Mouse (Mus musculus) B cell, adult 2 months (primary cell): ENCODE results near the gene Atp5j2.
A peak's percentile ranks its signal among the peaks of the same experiment; 100 is the strongest.

Experiments
- DNase-seq, 2 experiments: peaks; one replicate each; pipeline ENCODE4 v3.0.0; 2022

The Atp5j2 gene

DNA sequence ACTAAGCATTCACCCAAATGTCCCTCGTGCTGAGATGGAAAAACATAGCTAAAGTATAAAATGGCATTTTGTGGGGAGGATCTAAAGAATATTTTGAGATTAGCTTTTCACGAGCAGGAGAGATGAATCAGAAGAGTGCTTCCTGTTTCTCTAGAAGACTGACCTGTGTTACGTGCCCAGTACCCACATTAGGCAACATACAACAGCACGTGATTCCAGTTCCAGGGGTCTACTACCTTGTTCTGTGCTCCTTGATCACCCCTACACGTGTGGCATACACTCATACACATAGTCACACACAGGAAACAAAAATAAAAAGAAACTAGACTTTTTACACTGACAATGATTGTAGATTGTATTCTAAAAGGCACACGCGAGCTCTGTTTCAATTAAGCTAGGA, 8.5 kb upstream of the Atp5j2 start:
- DNase-seq, result no peak

DNA sequence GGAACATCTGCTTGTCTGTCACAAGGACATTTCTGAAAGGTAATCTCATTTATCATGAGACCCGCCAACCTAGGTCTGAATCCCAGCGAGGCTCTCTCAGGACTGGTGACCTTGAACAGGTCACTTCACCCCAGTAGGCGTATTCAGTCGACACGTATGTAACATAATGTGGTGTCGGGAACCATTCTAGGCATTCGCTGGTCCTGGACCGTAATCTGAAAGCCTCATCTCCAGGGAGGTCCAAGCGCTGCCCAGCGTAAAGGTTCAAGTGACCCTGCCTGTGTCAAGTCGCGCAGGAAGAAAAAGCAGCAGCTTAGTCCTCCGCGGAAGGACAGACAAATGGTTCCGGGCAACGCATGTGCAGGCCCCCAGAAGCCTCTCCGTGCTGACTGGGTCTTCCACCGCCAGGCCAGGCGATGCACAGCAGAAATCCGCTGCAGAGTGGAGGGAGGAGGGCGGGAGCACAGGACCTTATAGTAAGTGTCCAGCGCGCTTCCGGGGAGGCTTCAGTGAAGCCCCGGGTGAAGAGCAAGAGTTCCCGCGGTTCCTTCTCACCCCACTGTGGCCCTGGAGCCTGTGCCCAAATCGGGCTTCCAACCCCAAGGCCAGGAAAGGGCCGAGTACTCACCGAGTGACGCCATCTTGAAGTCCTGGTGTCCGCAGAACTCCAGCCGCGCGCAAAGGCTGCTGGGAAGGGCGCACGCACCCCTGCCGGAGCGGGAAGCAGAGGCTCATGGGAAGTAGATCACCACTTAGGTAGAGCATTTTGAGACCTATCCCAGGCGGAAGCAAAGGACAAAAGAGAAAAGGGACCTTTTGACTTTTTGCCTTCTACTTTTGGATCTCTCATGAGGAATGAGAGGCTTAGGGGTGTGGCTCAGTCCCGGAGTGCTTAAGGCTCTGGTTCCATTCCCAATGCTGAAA, 725 bp downstream of the Atp5j2 start:
- DNase-seq, result peak; percentile 90

DNA sequence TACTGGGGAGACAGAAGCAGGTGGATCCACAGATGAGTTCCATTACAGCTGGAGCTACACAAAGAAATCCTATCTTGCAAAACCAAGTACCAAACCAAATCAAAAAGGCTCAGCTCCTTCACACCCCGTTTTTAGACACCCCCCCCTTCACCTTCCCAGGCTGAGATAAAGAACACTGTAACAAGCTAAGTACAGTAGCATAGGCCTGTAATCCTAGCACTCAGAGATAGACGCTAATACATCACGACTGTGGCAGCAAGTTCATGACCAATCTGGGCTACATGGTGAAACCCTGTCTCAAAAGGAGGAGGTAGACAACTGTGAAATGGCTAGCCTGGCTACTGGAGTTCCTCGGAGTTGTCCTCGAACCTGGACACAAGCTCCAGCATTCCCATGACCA, 1.5 kb downstream of the Atp5j2 start:
- DNase-seq, result no peak

DNA sequence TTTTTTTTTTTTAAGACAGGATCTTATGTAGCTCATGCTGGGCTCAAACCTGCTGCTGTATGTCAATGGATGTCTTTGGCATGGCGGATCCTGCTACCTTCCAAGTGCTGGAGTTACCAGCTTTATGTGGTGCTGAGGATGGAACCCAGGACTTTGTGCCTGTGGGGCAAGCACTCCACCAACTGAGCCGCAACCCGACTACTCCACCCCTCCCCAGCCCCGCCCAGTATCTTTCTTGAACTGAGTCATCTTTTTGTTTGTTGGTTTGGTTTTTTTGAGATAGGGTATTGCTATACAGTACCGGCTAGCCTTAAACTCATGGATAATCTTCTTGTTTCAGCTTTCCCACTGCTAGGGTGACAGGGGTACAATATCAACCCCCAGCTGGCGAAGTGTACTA, 2.4 kb downstream of the Atp5j2 start:
- no peak for DNase-seq

DNA sequence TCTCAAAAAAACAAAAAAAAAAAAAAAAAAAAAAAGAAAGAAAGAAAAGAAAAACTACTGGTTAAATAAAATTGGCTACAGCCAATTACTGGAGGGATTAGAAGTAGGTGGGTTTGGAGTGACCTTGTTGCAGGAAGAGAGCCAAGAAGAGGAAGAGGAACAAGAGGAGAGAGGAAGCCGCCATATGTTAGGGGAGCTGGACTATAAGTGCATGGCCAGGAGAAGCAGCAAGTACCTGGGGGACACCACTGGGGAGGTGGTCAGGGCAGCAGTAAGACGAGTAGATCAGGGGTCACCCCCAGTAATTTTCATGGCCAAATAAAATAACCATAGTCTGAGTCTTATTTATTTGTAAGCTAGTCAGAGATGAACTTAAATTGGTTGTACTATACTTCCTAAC, 6.6 kb downstream of the Atp5j2 start:
- no peak for DNase-seq

DNA sequence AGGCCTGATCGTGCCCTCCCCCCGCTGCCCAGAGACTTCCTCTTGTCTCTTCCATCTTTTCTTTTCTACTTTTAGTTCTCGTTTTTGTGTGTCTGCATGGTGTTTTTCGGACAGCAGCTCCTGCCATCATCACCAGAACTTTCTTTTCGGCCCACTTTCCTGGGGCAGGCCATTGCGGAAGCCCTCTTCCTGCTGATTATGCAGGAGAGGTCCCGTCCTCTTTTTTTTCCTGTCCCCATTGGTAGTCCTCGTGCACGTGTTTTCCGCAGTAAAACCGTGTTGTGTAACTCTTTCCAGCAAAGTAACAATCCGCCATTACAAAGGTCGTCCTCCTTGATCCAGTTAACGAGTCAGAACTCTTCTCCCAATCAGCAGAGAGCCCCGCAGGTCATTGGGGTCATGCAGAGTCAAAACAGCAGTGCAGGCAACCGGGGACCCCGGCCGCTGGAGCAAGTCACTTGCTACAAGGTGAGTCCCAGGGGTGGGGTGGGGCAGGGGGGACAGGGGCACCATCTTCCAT, 13.3 kb downstream of the Atp5j2 start:
- no peak for DNase-seq

DNA sequence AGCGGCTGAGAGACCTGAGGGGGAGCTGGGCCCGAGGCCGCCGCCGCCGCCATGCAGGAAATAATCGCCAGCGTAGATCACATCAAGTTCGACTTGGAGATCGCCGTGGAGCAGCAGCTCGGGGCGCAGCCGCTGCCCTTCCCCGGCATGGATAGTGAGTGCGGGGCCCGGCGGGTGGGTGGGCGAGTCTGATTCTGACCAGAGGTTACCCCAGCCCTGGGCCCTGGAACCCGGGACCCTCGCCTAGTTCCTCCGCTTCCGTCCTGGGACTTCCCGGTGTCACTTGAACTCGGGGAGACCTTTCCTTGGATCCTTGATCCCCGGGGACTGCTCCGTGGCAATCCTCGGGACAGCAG, 24.6 kb downstream of the Atp5j2 start:
- no peak for DNase-seq

DNA sequence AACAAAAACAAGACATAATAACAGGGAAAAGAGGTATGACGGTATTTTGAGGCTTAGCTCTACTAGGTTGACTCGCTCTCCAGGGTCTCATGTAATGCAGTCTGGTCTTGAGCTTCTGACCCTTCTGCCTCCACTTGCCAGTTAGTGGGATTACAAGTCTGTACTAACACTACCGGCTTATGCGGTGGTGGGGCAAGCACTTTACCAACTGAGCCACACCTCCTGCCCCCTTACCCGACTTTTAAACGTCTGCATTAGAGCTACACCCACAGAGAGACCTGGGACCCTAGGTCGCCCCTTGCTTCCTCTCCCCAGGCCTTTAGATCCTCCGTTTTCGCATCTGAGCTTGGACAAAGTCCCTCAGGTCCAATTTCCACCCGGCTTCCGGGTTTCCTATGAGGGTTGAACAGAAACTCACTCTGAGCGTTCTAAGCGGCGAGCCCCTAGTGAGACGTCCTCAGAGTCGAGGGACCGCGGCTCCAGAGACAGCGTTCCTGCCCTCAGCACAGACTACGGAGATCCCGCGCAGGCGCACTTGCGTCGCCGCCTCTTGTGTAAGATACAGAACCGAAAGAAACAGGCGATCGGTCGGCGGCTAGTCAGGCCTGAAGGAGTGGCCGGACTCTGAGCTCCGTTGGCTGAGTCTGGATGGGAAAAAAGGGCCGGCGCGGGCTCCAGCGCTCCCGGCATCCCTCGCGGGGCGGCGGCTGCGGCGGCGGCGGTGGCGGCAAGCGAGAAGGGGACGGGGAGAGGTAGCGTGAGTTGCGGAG, 25.1 kb downstream of the Atp5j2 start, which contains the start of the genes Ptcd1 and Cpsf4:
Gene Ptcd1, minus strand, starts transcription at position 573 of the 770 bp plus-strand sequence.
Gene Cpsf4, plus strand, starts transcription at position 678 of the 770 bp plus-strand sequence.
- DNase-seq, result peak; percentile 95 to 97

DNA sequence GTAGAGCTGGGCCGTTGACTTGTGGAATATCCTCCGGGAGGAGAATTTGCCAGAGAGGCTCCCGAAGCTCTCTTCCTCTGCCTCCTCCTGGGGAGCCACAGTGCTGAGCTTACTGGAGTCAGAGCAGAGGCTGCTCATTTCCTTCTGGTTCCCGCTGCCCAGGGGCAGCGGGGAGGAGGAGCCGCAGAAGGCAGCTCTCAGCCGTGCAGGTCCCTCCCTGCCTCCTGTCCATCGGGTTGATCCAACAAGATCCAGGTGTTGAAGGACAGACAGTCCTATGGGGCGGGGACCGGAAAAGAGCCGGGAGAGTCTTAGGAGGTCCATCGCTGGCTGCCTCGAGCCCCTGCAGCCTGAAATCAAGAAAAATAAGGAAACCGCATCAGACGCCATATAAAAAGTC, 26.7 kb downstream of the Atp5j2 start:
- DNase-seq, result no peak

DNA sequence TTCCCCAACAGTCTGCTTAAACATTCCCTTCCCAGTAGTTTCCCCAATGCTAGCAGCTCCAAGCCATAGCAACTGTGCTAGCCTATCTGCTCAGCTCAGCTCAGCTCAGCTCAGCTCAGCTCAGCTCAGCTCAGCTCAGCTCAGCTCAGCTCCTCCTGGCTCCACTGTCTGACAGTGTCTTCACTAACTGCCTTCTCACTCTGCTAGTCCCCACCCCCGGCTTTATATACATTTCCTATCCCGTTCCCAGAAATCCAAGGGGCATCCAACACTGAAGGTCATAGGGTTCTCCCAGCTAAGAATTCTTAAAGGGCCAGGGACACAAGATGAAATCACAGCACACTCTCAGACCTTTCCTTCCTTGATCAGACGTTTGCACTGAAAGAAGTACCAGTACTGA, 27.2 kb downstream of the Atp5j2 start:
- DNase-seq, result no peak

DNA sequence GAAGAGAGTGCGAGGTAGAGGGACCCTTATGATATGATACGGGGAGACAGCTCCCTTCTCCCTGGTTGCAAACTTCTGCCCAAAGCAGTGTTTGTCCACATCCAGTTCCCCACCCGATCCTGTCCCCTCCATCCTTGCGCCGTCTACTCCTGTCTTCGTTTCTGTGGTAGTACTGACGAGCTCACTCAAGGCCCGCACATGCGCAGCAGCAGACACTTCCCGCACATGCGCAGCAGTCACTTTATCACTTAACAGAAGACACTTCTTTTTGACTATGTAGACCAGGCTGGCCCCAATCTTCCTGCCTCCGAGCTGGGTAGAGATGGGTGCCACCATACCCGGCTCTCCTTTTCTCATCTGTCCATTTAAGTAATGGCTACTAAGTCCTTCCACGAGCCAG, 30.5 kb downstream of the Atp5j2 start:
- no peak for DNase-seq

DNA sequence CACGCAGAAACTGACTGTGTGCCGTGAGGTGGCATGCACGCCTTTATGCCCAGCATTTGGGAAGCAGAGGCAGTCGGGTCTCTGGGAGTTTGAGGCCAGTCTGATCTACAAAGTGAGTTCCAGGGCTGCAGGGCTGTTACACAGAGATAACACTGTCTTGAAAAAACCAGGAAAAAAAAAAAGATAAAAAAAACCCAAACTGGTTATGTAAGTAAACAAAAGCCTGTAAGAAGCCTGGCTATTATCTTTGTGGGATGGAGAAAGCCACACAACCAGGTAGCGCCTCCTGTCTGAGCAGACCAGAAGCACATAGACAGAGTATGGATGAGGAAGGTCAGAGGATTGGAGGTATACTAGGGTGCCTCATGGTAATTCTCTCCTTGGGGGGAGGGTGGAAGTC, 39.2 kb downstream of the Atp5j2 start:
- no peak for DNase-seq

DNA sequence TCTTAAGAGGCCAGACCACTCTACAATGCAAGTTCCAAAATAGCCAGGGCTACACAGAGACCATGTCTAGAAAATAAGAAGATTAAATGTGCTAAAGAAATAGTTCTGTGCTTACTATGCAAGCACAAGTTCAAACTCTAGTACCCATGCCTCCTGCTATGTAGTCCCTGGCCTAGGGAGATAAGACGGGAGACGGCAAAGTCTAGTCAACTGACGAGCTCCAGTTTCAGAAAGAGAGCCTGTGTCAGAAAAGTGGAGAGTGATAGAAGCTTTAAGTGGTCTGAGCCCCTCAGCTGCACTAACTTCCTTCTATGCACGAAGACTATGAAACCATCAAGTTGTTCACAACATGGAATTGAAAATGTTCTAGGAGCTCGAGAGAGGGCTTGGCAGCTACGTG, 42.6 kb downstream of the Atp5j2 start:
- DNase-seq, result no peak

DNA sequence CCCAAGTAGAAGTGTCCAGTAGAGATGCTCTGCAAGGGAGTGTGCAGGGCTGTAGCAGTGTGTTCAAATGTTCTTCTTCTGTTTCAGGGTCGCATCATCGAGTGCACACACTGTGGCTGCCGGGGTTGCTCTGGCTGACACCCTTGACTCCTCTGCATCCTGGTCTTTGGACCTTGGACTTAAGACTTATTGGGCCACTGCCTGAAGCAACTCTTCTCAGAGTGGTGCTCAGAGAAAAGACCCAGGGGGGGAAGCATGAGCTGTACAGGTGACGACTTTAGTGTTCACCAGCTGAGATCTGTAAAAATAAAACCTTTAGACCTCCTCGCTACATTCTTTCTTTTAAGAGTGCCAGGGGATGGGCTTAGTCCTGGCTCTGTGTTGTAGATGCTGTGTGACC, 44.1 kb downstream of the Atp5j2 start:
- no peak for DNase-seq

DNA sequence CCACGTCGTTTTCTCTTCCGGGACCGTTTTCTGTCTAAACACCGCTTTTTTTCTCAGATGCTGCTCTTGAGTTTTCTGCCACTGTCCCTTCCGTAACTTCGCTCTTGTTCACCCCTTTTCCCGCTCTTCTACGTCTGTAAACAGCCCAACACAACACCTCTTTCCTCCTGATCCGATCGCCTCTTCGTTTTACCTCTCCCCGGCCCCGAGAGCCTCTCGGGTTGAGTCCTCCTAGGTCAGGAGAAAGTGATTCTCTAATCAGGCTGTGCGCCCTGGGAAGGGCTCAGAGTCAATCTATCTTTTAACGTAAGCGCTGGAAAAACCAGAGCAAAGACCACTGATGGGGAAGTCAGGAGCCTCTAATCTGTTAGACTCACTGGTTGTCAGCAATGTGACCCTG, 51.3 kb downstream of the Atp5j2 start:
- DNase-seq, result peak; percentile 25 to 29

DNA sequence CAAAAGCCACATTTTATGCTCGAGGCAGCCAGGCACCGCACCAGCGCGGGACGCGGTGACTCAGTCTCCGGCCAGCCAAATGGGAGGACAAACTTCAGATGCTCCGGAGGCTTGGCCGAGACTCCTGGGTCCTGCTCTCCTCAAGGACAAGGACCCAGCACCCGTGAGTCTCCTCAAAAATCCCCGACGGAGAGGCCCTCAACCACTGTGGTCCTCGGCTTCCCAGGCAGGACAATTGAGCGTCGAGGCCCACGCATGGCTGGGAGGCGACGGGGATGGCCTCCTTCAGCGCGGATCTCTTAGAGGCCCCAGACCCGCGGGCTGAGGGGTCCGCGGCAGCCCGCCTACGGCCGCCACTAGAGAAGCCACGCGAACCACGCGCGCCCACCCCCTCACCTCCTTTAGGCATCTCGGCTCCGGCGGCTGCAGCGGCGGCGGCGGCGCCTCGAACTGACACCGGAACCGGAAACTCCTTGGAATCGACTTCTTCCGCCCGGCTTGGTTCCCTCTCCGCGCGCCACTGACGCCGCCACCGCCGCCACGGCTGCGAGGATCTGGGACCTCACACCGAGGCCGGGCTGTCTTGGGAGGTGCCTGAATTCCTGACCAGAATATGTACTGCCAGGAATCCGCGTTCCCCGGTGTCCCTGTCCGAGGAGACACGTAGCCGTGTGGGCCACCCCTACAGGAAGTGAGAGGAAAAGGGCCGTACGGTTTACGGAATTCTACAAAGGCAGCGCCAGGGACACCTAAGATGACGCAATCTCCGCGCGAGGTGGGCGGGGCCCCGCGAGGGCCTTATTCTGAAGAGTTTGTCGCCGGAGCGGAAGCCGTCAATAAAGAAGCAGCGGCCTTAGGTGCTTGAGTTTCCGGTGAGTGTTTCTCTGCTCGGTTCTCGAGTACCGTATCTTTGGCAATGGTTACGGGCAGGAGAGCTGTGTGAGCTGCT, 52.0 kb downstream of the Atp5j2 start, which contains the start of the genes Pdap1 and Bud31:
Gene Pdap1, minus strand, starts transcription at position 668 of the 949 bp plus-strand sequence.
Gene Bud31, plus strand, starts transcription at position 792 of the 949 bp plus-strand sequence.
- DNase-seq, result peak; percentile 96

DNA sequence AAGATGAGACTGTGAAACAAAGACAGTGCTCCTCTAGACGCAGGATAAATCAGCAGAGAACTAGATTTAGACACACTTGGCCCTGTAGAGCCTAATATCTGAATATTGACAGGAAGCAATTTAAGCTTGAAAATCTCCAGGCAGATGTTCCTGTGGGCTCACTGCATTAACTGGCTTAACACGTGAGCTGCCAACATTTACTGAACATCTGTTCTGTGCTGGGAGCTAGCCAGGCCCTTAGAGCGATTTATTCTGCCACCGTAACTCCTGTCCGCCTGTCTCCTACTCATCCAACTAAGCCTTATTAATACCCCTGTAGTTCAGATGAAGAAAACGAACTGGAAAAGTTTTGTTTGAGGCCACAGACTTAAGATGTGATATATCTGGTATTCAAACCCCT, 53.0 kb downstream of the Atp5j2 start:
- DNase-seq, result no peak
